Mouse (Mus musculus): ENCODE results near the gene Gm15217. TPM values are rescaled to one million over a fixed set of nuclear protein-coding genes. Genes with fewer than 3 reads are reported as not detected.

Gene Gm15217
- total RNA-seq, 4 experiments from 2014 or later = not detected

DNA sequence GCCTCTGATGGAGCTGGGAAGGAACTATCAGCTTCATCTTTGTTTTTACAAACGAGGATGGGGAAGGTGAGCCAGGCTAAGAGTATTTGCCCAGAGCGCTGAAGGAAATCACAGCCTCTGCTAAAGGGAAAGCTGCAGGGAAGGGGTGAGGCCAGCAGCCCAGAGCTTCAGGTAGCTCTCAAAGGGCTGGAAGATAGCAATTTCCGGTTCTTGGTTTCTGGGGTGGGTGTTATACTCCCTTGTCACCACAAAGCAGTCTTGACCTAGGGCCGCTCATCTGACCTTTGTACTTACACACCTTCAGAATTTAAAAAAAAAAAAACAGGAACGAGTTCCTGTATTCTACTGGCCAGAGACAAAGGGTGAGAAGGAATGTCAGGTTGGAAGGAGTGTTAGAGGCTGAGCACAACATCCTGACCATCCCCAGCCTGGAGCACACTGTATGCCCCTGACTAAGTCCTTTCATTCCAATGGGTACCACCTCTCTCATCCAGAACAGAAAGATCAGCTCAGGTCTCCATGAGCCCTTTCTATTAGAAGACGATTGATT, 12.5 kb downstream of the Gm15217 start:
- no peak for DNase-seq (ENCODE audit: low spot score in 2 of 2)

DNA sequence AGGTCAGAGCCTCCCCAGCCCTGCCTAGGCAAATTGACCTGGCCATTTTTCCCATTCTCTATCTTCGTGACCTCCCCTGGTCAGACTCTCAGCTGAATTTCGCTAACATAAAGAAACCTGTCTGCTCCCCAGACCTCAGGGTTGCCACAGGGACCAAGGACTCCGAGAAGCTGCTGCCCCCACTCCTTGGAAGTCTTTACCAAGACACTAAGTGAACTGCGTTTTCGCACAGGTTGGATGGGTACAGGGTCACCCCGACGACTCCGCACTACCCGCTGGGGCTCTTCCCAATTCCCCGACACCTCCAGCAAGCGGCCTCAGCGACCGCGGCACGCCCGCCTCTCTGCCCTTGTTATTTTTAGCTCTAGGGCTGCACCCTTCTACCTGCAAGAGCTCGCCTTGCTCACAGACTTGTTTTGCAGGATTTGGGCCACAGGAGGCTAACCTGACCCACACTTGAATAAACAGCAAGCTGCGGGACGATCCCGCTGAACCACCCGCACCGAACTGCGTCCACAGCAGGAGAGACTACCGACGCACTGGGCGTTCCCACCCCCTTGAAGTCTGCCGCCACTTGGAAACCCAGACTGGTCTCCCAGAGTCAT, 19.0 kb downstream of the Gm15217 start:
- no peak for DNase-seq (ENCODE audit: low spot score in 2 of 2)

DNA sequence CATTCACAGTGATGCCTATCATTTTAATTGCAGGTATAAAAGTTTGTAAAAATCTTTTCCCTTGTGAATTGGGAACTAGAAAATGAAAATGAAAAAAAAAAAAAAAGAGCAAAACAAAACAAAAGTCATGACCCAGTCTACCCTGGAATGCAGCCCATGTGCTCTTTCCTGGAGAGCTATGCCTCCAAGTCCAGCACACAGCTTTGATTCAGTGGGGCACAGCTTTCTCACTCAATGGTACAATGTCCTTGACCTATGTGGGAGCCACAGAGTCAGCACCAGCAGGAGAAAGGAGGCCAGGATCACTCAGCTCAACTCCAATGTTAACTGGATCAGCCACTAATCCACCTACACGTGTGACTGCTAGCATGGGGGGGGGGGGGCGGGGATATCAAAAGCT, 20.7 kb downstream of the Gm15217 start:
- no peak for DNase-seq (ENCODE audit: low spot score in 2 of 2)

DNA sequence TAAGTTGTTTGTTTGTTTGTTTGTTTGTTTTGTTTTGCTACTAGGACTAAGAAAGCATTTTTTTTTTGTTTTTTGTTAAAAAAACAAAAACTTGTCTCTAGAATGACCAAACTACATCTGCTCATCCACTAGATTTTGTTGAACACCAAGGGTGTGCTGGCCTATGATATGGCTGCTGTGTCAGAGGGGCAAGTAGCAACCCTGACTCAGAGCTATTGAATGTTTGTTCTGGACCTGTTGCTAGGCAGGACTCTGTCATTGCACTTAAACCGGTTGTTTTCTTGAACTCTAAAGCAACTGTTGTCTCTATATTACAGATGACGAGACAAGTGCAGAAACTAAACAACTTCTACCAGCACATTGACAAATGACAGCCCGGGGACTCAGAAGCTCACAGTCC, 29.1 kb downstream of the Gm15217 start:
- DNase-seq (ENCODE audit: low spot score in 2 of 2) = no peak

DNA sequence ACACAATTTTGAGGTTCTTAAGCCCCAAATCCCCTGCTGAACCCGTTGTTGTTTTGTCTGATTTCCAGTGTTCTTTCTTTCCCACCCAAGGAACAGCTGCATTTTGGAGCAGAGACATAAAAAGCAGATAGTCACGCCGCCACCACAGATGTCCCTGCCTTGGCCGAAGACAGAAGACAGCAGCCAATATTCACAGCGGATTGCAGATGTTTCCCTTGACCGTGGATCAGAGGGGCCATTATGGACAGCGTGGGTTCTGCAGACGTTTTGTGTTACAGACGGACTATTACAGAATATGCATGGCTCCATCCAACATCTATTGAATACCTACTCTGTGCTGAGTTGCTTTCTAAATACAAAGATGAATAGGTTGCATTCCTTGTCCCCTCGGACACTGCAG, 29.8 kb downstream of the Gm15217 start:
- no peak for DNase-seq (ENCODE audit: low spot score in 2 of 2)

DNA sequence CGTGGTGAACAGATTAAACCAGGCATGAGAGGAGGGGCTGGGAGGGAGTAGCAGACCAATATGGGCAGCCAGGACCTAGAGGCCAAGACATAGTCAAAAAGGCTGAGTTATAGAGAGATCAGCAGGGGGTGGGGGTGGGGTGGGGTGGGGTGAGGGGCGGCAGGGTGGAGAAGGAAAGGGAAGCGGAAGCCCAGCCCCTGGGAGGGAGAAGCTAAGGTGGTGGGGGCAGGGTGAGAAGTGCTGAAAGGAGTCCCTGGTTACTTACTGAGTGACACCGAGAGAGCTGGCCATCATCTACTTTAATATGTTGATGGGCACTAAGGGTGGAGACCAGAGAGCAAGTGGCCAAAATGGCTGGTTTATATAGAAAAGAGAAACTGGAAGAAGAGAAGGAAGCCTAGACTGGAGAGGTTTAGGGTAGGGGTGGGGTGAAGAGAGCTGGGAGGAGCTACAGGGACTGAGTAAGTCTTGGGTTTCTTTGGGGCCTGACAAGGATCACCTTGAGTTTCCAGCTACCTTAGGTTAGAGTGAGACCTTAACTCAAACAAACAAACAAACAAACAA, 31.4 kb downstream of the Gm15217 start:
- DNase-seq (ENCODE audit: low spot score in 2 of 2) = no peak

DNA sequence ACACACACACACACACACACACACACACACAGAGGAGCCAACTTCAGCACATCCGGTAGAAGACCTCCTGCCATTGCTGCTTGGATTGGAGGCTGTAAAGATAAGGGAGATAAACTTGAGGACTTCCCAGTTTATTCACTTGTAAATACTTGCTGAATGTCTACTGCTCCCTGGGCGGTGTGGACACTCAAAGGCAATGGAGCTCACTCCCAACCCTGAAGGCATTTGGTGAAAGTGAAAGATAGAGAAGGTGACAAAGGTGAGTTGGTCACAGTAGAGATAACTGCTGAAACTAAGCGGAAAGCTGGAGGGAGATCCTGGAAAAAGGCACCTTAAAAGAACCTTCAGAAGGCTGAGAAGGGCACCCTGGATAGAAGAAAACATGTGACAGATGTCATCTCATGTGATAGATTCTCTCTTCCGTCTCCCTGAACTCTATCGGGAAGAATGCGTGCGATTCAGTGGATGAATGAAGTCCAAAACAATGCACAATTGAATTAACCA, 33.3 kb downstream of the Gm15217 start:
- no peak for DNase-seq (ENCODE audit: low spot score in 2 of 2)

DNA sequence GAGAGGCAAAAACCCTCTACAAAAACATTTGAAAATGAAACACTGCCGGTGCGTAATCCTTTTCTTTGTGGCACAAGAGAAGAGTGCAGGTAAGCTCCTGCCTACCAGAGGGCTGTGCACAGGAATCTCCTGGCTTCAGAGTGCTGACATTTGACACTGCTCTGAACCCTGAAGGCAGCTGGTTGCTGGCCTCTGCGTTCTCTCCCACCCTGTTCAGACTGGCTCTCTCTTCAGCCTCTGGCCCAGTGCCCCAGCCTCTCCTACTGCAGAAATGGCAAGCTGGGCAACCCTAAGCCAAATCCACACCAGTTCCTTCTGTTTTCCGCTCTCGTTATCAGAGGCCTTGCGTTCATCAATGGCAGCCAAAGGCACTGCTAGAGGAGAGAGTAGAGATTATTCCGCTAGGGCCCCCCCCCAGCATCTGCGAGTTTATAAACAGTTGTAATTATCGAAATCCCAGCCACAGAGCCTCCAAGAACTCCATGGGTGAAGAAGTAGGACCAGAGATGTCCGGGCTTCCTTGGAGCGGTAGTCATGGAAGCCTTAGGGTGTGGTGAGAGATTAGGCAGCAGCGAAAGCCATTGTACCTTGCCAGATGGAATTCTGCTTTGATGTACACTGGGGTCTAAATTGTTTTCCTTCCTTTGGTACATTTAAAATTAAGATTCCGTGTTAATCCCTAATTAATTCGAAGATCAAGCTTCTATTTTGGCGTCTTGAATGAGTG, 39.3 kb downstream of the Gm15217 start:
- DNase-seq (ENCODE audit: low spot score in 2 of 2) = no peak

DNA sequence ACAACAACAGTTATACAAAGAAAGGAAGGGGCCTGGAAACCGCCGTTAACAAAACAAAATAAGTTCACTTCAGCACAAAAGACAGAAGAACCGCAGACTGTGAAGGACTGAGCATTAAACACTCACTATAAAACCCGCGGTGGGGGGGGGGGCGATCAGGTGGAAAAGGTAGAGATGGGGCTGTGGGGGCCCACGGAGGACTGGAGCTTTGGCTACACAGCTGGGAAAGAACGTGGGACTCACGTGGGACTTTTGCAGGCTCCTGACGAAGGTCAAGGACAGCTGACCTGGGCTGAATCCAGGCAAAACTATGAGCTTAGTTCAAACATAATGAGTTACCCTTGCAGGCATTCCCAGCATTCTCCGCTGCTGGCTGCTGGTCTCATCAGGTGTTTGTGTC, 40.1 kb downstream of the Gm15217 start:
- DNase-seq (ENCODE audit: low spot score in 2 of 2) = no peak

DNA sequence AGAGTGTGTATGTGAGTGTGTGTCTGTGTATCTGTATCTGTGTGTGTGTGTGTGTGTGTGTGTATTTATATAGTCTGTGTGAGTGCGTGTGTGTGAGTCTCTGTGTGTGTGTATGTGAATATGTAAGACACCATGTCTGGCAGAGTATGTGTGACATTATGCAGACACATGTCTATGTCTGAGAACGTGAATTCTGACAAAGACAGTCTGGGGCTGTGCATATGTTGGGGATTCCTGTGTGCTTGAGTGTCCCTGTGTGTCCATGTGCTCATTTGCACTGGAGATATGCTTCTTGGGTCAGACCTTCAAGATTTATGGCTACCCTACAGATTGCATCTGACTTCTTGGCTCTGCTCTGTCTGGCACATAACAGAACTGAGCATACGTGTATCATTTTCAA, 42.6 kb downstream of the Gm15217 start:
- DNase-seq (ENCODE audit: low spot score in 2 of 2) = no peak

DNA sequence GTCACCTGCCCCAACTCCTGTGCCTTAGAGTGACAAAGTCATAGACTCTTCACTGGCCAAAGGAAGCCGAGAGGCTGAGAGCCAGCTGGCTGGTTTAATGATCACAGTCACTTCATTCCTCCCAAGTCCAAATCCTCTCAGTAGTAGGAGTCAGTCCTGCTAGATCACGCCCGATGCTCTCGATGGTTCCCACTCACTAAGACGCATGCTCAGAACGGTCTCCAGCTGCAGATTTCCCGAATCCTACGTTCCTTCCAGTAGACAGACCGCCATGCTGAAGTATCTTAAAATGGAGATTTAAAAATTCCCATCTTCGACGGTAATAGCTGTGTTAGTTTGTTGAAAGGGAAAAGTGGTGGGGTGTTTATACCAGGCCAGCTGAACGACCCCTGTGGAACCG, 48.0 kb downstream of the Gm15217 start:
- DNase-seq (ENCODE audit: low spot score in 2 of 2) = no peak

DNA sequence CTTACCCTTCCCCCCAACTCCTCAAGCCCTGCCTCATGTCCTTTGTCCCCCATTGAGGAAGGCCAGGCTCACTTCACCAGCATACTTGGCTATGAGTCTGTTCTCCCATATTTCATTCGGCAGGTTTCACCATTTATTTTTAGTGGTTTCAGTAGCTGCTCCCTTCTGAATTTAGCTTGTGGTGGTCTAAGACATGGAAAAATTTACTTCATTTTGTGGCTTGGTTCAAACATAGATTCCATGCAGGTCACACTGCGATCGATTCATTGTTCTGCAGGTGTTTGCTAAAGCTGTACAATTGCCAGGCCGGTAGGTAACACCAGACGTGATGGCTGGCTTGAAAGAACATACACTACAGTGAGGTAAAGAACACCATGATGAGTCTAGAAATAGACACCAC, 51.0 kb downstream of the Gm15217 start:
- DNase-seq (ENCODE audit: low spot score in 2 of 2) = no peak

Other genes with a start within 250 kb of the Gm15217 start
- 1 to 10 TPM; 2.9 to 7.5 (median 5.7) TPM for gene Bmp4, start 11.3 kb downstream of the Gm15217 start, total RNA-seq (2022)